Mouse (Mus musculus): ENCODE results near the gene Rnf43. TPM values are rescaled to one million over a fixed set of nuclear protein-coding genes. Genes with fewer than 3 reads are reported as not detected.

Gene Rnf43
- polyA plus RNA-seq, 1 experiment from 2014 or later: 1.6 TPM

GRCm38 (mm10) chr11:87734346-87734745 is 71.8 kb downstream of the Rnf43 start:
- H3K27me3 ChIP-seq (ENCODE audit: control insufficient read depth, insufficient read depth, low read length): 0 out of 2 replicates have a peak, but pooled peaks cover 2% of the 10 kb centered on the region
- no peaks in the 10 kb centered on the region for H3K9me3 ChIP-seq (ENCODE audit: control insufficient read depth, low read length)
- 57% methylated on average over 5 of the region's 5 CpGs for WGBS
- ATAC-seq (ENCODE audit: insufficient number of reproducible peaks, low FRiP score, low TSS enrichment, low read depth) (no peak), DNase-seq (ENCODE audit: low spot score) (no peak)
- H3K4me1 ChIP-seq (ENCODE audit: control insufficient read depth, insufficient read depth, low read length): peaks cover 9% of the 10 kb centered on the region
- H3K4me3 ChIP-seq (ENCODE audit: low read depth, low read length): no peak overlapping the region
- H3K36me3 ChIP-seq (ENCODE audit: control insufficient read depth, insufficient read depth, low read length): 0 out of 2 replicates have a peak, but pooled peaks cover under 1% of the 10 kb centered on the region
- peak overlapping the region; percentile 0; the same call in 1 of the 2 replicates for H3K9ac ChIP-seq (ENCODE audit: low read length)
- H3K27ac ChIP-seq (replicated peaks; ENCODE audit: low read depth, low read length): no peak overlapping the region
- H3K4me2 ChIP-seq (ENCODE audit: low read depth, severe bottlenecking): peak overlapping the region; percentile 3; the same call in 1 of the 2 replicates

DNA sequence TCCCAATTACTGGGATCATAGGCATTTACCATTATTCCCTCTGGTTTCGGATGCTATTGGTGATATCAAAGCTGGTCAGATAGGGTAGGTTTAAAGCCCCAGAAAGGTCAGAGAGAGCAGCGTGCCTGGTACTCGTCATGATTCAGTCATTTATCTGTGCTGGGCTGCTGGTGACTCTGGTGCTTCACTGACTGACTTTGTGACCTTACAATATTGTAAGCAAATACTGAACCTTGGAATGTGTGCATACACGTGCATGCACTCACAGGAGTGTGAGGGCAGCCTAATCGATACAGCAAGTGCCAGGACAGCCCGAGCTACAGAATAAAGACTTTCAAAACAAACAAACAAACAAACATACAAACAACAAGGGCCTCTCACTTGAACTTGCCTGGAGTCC is 73.2 kb downstream of the Rnf43 start:
- no peak overlapping the region for H3K27ac ChIP-seq (replicated peaks; ENCODE audit: low read depth, low read length)
- H3K4me1 ChIP-seq (ENCODE audit: control insufficient read depth, insufficient read depth, low read length): peaks cover 9% of the 10 kb centered on the region
- H3K27me3 ChIP-seq (ENCODE audit: control insufficient read depth, insufficient read depth, low read length): 0 out of 2 replicates have a peak, but pooled peaks cover 2% of the 10 kb centered on the region
- DNase-seq (ENCODE audit: low spot score) (no peak), ATAC-seq (ENCODE audit: insufficient number of reproducible peaks, low FRiP score, low TSS enrichment, low read depth) (no peak)
- 71% methylated on average over 6 of the region's 6 CpGs for WGBS
- 0 out of 2 replicates have a peak, but pooled peaks cover 3% of the 10 kb centered on the region for H3K36me3 ChIP-seq (ENCODE audit: control insufficient read depth, insufficient read depth, low read length)
- no peak overlapping the region for H3K4me2 ChIP-seq (ENCODE audit: low read depth, severe bottlenecking)
- no peak overlapping the region for H3K9ac ChIP-seq (ENCODE audit: low read length)
- no peak overlapping the region for H3K4me3 ChIP-seq (ENCODE audit: low read depth, low read length)
- H3K9me3 ChIP-seq (ENCODE audit: control insufficient read depth, low read length): no peaks in the 10 kb centered on the region

GRCm38 (mm10) chr11:87736647-87737134 is 74.2 kb downstream of the Rnf43 start:
- peak; percentile 77 for DNase-seq (ENCODE audit: low spot score)
- WGBS: 2% methylated on average over 31 of the region's 31 CpGs

GRCm38 (mm10) chr11:87737175-87737740 is 74.7 kb downstream of the Rnf43 start, which contains the start of gene Supt4a:
Gene Supt4a, plus strand, starts transcription at chr11:87737552.
- peak; percentile 98 for DNase-seq (ENCODE audit: low spot score)
- Histone ChIP-seq H3K4me3 (ENCODE audit: low read depth, low read length) (peak within 1 kb of the TSS; percentile 92), H3K9ac (ENCODE audit: low read length) (peak within 1 kb of the TSS; percentile 79), H3K36me3 (ENCODE audit: control insufficient read depth, insufficient read depth, low read length) (0 out of 2 replicates have a peak, but pooled peaks cover 3% of the 10 kb centered on the region), H3K4me1 (ENCODE audit: control insufficient read depth, insufficient read depth, low read length) (peaks cover 9% of the 10 kb centered on the region), H3K27ac (replicated peaks; ENCODE audit: low read depth, low read length) (peak within 1 kb of the TSS; percentile 59), H3K4me2 (ENCODE audit: low read depth, severe bottlenecking) (peak within 1 kb of the TSS; percentile 86), H3K27me3 (ENCODE audit: control insufficient read depth, insufficient read depth, low read length) (0 out of 2 replicates have a peak, but pooled peaks cover 2% of the 10 kb centered on the region), H3K9me3 (ENCODE audit: control insufficient read depth, low read length) (no peaks in the 10 kb centered on the region)
- WGBS: under 1% methylated on average over 51 of the region's 57 CpGs
- ATAC-seq (ENCODE audit: insufficient number of reproducible peaks, low FRiP score, low TSS enrichment, low read depth): peak; percentile 92

More at GRCm38 (mm10) chr11:87736647-87737134, 74.2 kb downstream of the Rnf43 start:
- H3K4me1 ChIP-seq (ENCODE audit: control insufficient read depth, insufficient read depth, low read length): peaks cover 9% of the 10 kb centered on the region
- peak; percentile 36 for ATAC-seq (ENCODE audit: insufficient number of reproducible peaks, low FRiP score, low TSS enrichment, low read depth)
- H3K9me3 ChIP-seq (ENCODE audit: control insufficient read depth, low read length): no peaks in the 10 kb centered on the region
- peak overlapping the region; percentile 92 for H3K4me3 ChIP-seq (ENCODE audit: low read depth, low read length)
- H3K9ac ChIP-seq (ENCODE audit: low read length): peak overlapping the region; percentile 72
- H3K4me2 ChIP-seq (ENCODE audit: low read depth, severe bottlenecking): peak overlapping the region; percentile 86
- H3K27ac ChIP-seq (replicated peaks; ENCODE audit: low read depth, low read length): peak overlapping the region; percentile 59
- 0 out of 2 replicates have a peak, but pooled peaks cover 3% of the 10 kb centered on the region for H3K36me3 ChIP-seq (ENCODE audit: control insufficient read depth, insufficient read depth, low read length)
- H3K27me3 ChIP-seq (ENCODE audit: control insufficient read depth, insufficient read depth, low read length): 0 out of 2 replicates have a peak, but pooled peaks cover 2% of the 10 kb centered on the region

GRCm38 (mm10) chr11:87743691-87744090 is 81.2 kb downstream of the Rnf43 start:
- Histone ChIP-seq H3K4me1 (ENCODE audit: control insufficient read depth, insufficient read depth, low read length) (no peaks in the 10 kb centered on the region), H3K4me3 (ENCODE audit: low read depth, low read length) (no peak overlapping the region), H3K27me3 (ENCODE audit: control insufficient read depth, insufficient read depth, low read length) (no peaks in the 10 kb centered on the region), H3K4me2 (ENCODE audit: low read depth, severe bottlenecking) (no peak overlapping the region), H3K27ac (replicated peaks; ENCODE audit: low read depth, low read length) (no peak overlapping the region), H3K36me3 (ENCODE audit: control insufficient read depth, insufficient read depth, low read length) (peaks cover 13% of the 10 kb centered on the region), H3K9ac (ENCODE audit: low read length) (no peak overlapping the region), H3K9me3 (ENCODE audit: control insufficient read depth, low read length) (no peaks in the 10 kb centered on the region)
- WGBS: 92% methylated on average over 3 of the region's 3 CpGs
- DNase-seq (ENCODE audit: low spot score) (no peak), ATAC-seq (ENCODE audit: insufficient number of reproducible peaks, low FRiP score, low TSS enrichment, low read depth) (no peak)

GRCm38 (mm10) chr11:87744964-87745363 is 82.4 kb downstream of the Rnf43 start:
- Histone ChIP-seq H3K9me3 (ENCODE audit: control insufficient read depth, low read length) (no peaks in the 10 kb centered on the region), H3K4me1 (ENCODE audit: control insufficient read depth, insufficient read depth, low read length) (0 out of 2 replicates have a peak, but pooled peaks cover 2% of the 10 kb centered on the region), H3K27ac (replicated peaks; ENCODE audit: low read depth, low read length) (no peak overlapping the region), H3K9ac (ENCODE audit: low read length) (no peak overlapping the region), H3K4me2 (ENCODE audit: low read depth, severe bottlenecking) (no peak overlapping the region), H3K36me3 (ENCODE audit: control insufficient read depth, insufficient read depth, low read length) (peaks cover 9% of the 10 kb centered on the region), H3K4me3 (ENCODE audit: low read depth, low read length) (no peak overlapping the region), H3K27me3 (ENCODE audit: control insufficient read depth, insufficient read depth, low read length) (no peaks in the 10 kb centered on the region)
- ATAC-seq (ENCODE audit: insufficient number of reproducible peaks, low FRiP score, low TSS enrichment, low read depth): no peak
- 87% methylated on average over 4 of the region's 4 CpGs for WGBS
- DNase-seq (ENCODE audit: low spot score): no peak

GRCm38 (mm10) chr11:87745632-87746555 is 83.4 kb downstream of the Rnf43 start:
- Histone ChIP-seq H3K4me3 (ENCODE audit: low read depth, low read length) (no peak overlapping the region), H3K9ac (ENCODE audit: low read length) (no peak overlapping the region), H3K4me1 (ENCODE audit: control insufficient read depth, insufficient read depth, low read length) (0 out of 2 replicates have a peak, but pooled peaks cover 2% of the 10 kb centered on the region), H3K27me3 (ENCODE audit: control insufficient read depth, insufficient read depth, low read length) (no peaks in the 10 kb centered on the region), H3K4me2 (ENCODE audit: low read depth, severe bottlenecking) (no peak overlapping the region), H3K9me3 (ENCODE audit: control insufficient read depth, low read length) (no peaks in the 10 kb centered on the region), H3K27ac (replicated peaks; ENCODE audit: low read depth, low read length) (no peak overlapping the region), H3K36me3 (ENCODE audit: control insufficient read depth, insufficient read depth, low read length) (peaks cover 9% of the 10 kb centered on the region)
- 77% methylated on average over 9 of the region's 9 CpGs for WGBS
- DNase-seq (ENCODE audit: low spot score) (no peak), ATAC-seq (ENCODE audit: insufficient number of reproducible peaks, low FRiP score, low TSS enrichment, low read depth) (no peak)

DNA sequence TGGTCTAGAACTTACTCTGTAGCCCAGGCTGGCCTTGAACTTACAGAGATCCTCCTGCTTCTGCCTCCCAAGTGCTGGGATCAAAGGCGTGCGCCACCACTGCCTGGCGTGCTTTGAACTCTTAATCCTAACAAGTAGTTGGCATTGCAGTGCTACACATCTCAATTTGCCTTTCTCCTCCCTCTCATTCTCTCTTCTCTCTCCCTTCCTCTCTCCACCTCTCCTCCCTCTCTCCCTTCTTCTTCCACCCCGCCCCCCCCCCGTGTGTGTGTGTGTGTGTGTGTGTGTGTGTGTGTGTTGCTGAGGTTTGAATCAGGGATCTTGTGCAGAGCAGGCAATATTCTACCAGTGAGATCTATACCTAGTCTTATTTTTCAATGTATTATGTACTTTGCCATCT is 84.8 kb downstream of the Rnf43 start:
- Histone ChIP-seq H3K4me2 (ENCODE audit: low read depth, severe bottlenecking) (no peak overlapping the region), H3K27ac (replicated peaks; ENCODE audit: low read depth, low read length) (no peak overlapping the region), H3K27me3 (ENCODE audit: control insufficient read depth, insufficient read depth, low read length) (no peaks in the 10 kb centered on the region), H3K36me3 (ENCODE audit: control insufficient read depth, insufficient read depth, low read length) (peaks cover 9% of the 10 kb centered on the region), H3K4me3 (ENCODE audit: low read depth, low read length) (no peak overlapping the region), H3K9me3 (ENCODE audit: control insufficient read depth, low read length) (no peaks in the 10 kb centered on the region), H3K4me1 (ENCODE audit: control insufficient read depth, insufficient read depth, low read length) (0 out of 2 replicates have a peak, but pooled peaks cover 2% of the 10 kb centered on the region), H3K9ac (ENCODE audit: low read length) (no peak overlapping the region)
- ATAC-seq (ENCODE audit: insufficient number of reproducible peaks, low FRiP score, low TSS enrichment, low read depth) (no peak), DNase-seq (ENCODE audit: low spot score) (no peak)
- WGBS: 94% methylated on average over 4 of the region's 5 CpGs
